Mouse (Mus musculus): ENCODE data around the gene Kcnma1. TPM values are rescaled to one million over a fixed set of nuclear protein-coding genes. Genes with fewer than 3 reads are reported as not detected.

Gene Kcnma1
- total RNA-seq (2015; ENCODE audit: low replicate concordance) (not detected in 2 replicates), total RNA-seq (2017; ENCODE audit: low replicate concordance) (not detected in 2 replicates)

GRCm38 (mm10) chr14:24014391-24014790, at the start of gene Kcnma1:
Gene Kcnma1, minus strand, starts transcription at chr14:24014491.
- no peak for ATAC-seq (replicated peaks; ENCODE audit: low FRiP score, poor library complexity, severe bottlenecking)

- ATAC-seq (replicated peaks; ENCODE audit: low FRiP score, poor library complexity, severe bottlenecking) = no peak
These were observed 45.5 kb upstream of the Kcnma1 start for GRCm38 (mm10) chr14:24059747-24060146.

- ATAC-seq (replicated peaks; ENCODE audit: low FRiP score, poor library complexity, severe bottlenecking) = no peak
These were observed 45.0 kb upstream of the Kcnma1 start for GRCm38 (mm10) chr14:24059287-24059686.

GRCm38 (mm10) chr14:24051821-24052220, 37.5 kb upstream of the Kcnma1 start:
- ATAC-seq (replicated peaks; ENCODE audit: low FRiP score, poor library complexity, severe bottlenecking) = no peak

- no peak for ATAC-seq (replicated peaks; ENCODE audit: low FRiP score, poor library complexity, severe bottlenecking)
These were observed 22.3 kb upstream of the Kcnma1 start for GRCm38 (mm10) chr14:24036609-24037008.

GRCm38 (mm10) chr14:24036208-24036535, 21.9 kb upstream of the Kcnma1 start:
- ATAC-seq (replicated peaks; ENCODE audit: low FRiP score, poor library complexity, severe bottlenecking) = no peak

- no peak for ATAC-seq (replicated peaks; ENCODE audit: low FRiP score, poor library complexity, severe bottlenecking)
These were observed 21.4 kb upstream of the Kcnma1 start for GRCm38 (mm10) chr14:24035486-24036207.

- no peak for ATAC-seq (replicated peaks; ENCODE audit: low FRiP score, poor library complexity, severe bottlenecking)
These were observed 18.6 kb upstream of the Kcnma1 start for GRCm38 (mm10) chr14:24032876-24033389.

GRCm38 (mm10) chr14:24032201-24032600, 17.9 kb upstream of the Kcnma1 start:
- ATAC-seq (replicated peaks; ENCODE audit: low FRiP score, poor library complexity, severe bottlenecking) = no peak

GRCm38 (mm10) chr14:24020718-24021117, 6.4 kb upstream of the Kcnma1 start:
- ATAC-seq (replicated peaks; ENCODE audit: low FRiP score, poor library complexity, severe bottlenecking) = no peak

GRCm38 (mm10) chr14:24009978-24010377, 4.3 kb downstream of the Kcnma1 start:
- ATAC-seq (replicated peaks; ENCODE audit: low FRiP score, poor library complexity, severe bottlenecking) = no peak

- ATAC-seq (replicated peaks; ENCODE audit: low FRiP score, poor library complexity, severe bottlenecking) = no peak
These were observed 6.0 kb downstream of the Kcnma1 start for GRCm38 (mm10) chr14:24008252-24008651.

- ATAC-seq (replicated peaks; ENCODE audit: low FRiP score, poor library complexity, severe bottlenecking) = no peak
These were observed 8.0 kb downstream of the Kcnma1 start for GRCm38 (mm10) chr14:24006276-24006675.

- ATAC-seq (replicated peaks; ENCODE audit: low FRiP score, poor library complexity, severe bottlenecking) = no peak
These were observed 9.6 kb downstream of the Kcnma1 start for GRCm38 (mm10) chr14:24004471-24005271.

- ATAC-seq (replicated peaks; ENCODE audit: low FRiP score, poor library complexity, severe bottlenecking) = no peak
These were observed 10.6 kb downstream of the Kcnma1 start for GRCm38 (mm10) chr14:24003450-24004381.

GRCm38 (mm10) chr14:24002647-24003046, 11.6 kb downstream of the Kcnma1 start:
- no peak for ATAC-seq (replicated peaks; ENCODE audit: low FRiP score, poor library complexity, severe bottlenecking)

GRCm38 (mm10) chr14:23997912-23998311, 16.4 kb downstream of the Kcnma1 start:
- no peak for ATAC-seq (replicated peaks; ENCODE audit: low FRiP score, poor library complexity, severe bottlenecking)

GRCm38 (mm10) chr14:23995831-23996230, 18.5 kb downstream of the Kcnma1 start:
- ATAC-seq (replicated peaks; ENCODE audit: low FRiP score, poor library complexity, severe bottlenecking) = no peak

- ATAC-seq (replicated peaks; ENCODE audit: low FRiP score, poor library complexity, severe bottlenecking) = no peak
These were observed 23.4 kb downstream of the Kcnma1 start for GRCm38 (mm10) chr14:23990871-23991270.

GRCm38 (mm10) chr14:23989696-23990095, 24.6 kb downstream of the Kcnma1 start:
- no peak for ATAC-seq (replicated peaks; ENCODE audit: low FRiP score, poor library complexity, severe bottlenecking)
